Mouse (Mus musculus) megakaryocyte, embryonic 14.5 days (primary cell): ENCODE measurements at regions not wholly inside any gene's neighbourhood (a gene's known extent, or its start where the extent isn't known, plus 50 kb on each side); places are given as distances from the start of the nearest gene placed in this dataset.

Experiments used
- H3K27me3 ChIP-seq: replicated peaks from 2 replicates; pipeline ENCODE3; 2012; ENCODE audit warnings: inconsistent platforms
- H3K36me3 ChIP-seq: replicated peaks from 2 replicates; pipeline ENCODE3; 2012; ENCODE audit warnings: low read length, inconsistent platforms, mixed read lengths
- H3K4me1 ChIP-seq: 2 replicates; pipeline ENCODE4 v1.6.1; 2012; ENCODE audit warnings: inconsistent platforms
- H3K4me3 ChIP-seq: replicated peaks from 2 replicates; pipeline ENCODE3; 2012; ENCODE audit warnings: moderate library complexity, mild to moderate bottlenecking, inconsistent platforms
- H3K9me3 ChIP-seq: 2 replicates; pipeline ENCODE4 v1.6.1; 2012; ENCODE audit warnings: inconsistent platforms
- FLI1 ChIP-seq: IDR thresholded peaks from 2 replicates; pipeline ENCODE4 v1.6.1; 2012; ENCODE audit warnings: low read length, inconsistent platforms, mixed read lengths
- GATA1 ChIP-seq: IDR thresholded peaks from 3 replicates; pipeline ENCODE4 v1.6.1; 2012; ENCODE audit warnings: mixed read lengths, low read length, inconsistent platforms, borderline replicate concordance

DNA sequence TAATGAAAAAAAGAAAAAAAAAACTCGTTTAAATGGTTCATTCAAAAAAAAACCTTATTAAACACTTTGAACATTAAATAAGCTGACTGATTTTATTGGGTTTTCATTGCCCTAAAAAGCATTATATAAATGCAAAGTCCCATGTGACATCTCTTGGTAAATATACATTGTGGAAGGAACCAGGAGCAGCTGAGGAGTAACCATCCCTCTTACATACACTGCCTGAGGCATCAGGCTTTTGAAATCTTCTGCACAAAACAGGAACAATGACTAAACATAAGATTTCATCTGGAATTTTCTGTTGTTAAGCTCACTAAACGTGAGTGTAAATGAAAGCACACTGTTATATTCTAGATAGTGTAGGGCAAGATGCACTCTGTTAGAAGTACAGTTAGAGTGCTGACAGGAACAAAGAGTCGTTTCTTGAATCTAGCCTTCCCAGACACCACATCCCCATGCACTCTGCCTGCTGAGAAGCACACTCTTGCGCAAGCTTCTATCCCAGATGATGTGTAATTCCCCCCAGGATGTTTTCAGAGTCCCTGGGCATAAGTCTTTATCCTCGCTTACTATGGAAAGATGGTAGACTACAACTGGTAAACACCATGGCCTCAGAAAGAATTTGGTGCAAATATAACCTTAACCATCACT lies 125.0 kb upstream of the BC052040 start:
- no peaks in the 10 kb centered on the region for H3K27me3 ChIP-seq
- H3K4me3 ChIP-seq: no peak overlapping the region
- H3K36me3 ChIP-seq: no peaks in the 10 kb centered on the region
- H3K4me1 ChIP-seq: no peaks in the 10 kb centered on the region
- H3K9me3 ChIP-seq: peaks cover 15% of the 10 kb centered on the region; the same call in 1 of the 2 replicates
- no peak for TF ChIP-seq FLI1
- TF ChIP-seq GATA1: no peak

DNA sequence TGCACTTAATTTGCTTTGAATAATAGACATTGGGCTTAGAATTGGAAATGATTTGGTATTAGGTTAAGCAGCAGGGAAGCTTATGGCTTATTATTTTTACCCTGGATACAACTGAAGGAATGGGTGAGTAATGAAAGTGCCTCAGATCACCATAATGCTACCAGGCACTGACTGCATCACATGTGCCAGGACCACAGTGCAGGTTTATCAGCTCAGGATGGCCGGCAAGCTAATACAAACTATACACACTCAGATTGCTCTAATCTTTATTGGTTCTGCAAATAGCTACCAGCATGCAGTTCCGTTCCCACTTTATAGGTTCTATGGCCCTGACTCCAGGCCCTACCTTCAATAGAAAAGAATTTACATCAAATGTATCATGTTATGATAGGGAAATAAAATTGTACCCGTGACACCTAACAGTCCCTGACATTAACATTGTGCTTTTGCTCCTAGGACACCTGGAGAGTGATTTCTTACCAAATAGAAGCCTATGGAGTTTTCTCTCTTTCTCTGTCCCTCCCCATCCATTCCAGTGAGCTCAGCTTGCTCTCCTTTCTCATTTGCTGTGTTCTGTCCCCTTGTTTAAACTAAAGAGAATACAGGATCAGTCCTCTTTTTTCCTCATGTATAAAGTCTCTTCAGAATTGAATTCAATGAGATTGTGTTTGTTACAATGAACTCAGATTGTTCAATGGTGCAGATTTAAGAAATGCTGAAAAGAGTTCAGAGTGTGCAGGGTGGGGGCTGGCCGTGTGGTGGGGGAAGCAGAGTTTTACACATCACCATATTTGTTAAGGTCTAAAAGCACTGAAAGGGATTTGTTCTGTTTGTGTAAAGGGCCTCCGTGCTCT lies 121.3 kb upstream of the BC052040 start:
- Histone ChIP-seq H3K4me1 (no peaks in the 10 kb centered on the region), H3K9me3 (peaks cover 4% of the 10 kb centered on the region), H3K27me3 (no peaks in the 10 kb centered on the region), H3K36me3 (no peaks in the 10 kb centered on the region), H3K4me3 (no peak overlapping the region)
- no peak for TF ChIP-seq FLI1
- TF ChIP-seq GATA1: no peak

GRCm38 (mm10) chr2:115460882-115461151 lies 120.7 kb upstream of the BC052040 start:
- no peaks in the 10 kb centered on the region for H3K27me3 ChIP-seq
- peaks cover 7% of the 10 kb centered on the region for H3K9me3 ChIP-seq
- H3K4me3 ChIP-seq: no peak overlapping the region
- no peaks in the 10 kb centered on the region for H3K4me1 ChIP-seq
- TF ChIP-seq GATA1 (no peak), FLI1 (no peak)
- no peaks in the 10 kb centered on the region for H3K36me3 ChIP-seq

DNA sequence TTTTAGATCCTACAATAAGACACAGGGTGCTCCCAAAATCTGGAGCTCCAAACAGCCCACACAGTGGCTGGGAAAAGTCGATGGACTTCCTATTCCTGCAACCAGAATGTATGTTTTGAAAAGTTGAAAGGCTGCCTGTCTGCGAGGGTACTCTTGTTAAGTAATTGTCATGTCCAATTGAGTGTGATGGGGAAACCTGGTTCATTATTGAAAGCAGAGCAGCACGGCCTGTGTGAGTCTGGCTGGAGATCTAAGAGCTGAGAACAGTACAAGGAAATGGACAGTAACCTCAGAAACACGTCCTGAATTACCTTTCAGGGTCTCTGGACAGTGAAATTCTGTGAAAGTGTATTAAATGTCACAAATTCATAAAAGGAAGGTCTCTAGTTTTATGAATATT lies 115.3 kb upstream of the BC052040 start:
- Histone ChIP-seq H3K4me3 (no peak overlapping the region), H3K9me3 (peaks cover 14% of the 10 kb centered on the region), H3K4me1 (no peaks in the 10 kb centered on the region), H3K27me3 (no peaks in the 10 kb centered on the region), H3K36me3 (no peaks in the 10 kb centered on the region)
- no peak for TF ChIP-seq FLI1
- TF ChIP-seq GATA1: no peak

DNA sequence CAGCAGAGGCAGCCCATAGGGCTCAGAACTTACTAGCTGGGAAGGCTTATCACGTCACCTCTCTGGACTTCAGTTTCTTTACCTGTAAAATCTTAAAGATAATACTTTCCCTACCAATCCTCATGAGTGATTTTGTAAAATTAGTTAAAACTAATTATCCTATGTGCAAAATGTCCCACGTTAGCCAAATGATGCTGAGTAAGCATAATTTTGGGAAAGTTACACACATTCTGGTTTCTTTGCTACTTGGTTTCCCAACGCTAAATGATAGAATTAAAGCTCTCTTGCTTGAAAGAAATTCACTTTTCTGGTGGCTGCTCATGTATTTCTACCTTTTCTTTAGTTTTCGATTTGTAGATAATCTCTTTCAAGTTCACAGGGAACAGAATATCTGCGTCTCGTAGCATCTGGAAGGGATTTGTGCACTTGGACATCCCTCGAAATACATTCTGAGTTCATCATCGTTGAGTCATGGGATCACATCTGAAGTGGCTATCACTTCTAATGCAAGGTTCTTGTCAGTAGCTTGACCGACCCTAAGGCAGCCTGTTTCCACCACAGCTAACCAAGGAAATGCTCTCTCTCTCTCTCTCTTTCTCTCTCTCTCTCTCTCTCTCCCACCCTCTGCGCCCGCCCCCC lies 114.3 kb upstream of the BC052040 start:
- H3K36me3 ChIP-seq: no peaks in the 10 kb centered on the region
- H3K4me3 ChIP-seq: no peak overlapping the region
- TF ChIP-seq GATA1 (no peak), FLI1 (no peak)
- H3K4me1 ChIP-seq: no peaks in the 10 kb centered on the region
- H3K27me3 ChIP-seq: no peaks in the 10 kb centered on the region
- peaks cover 14% of the 10 kb centered on the region for H3K9me3 ChIP-seq

- no peaks in the 10 kb centered on the region for H3K4me1 ChIP-seq
- TF ChIP-seq GATA1: no peak
- TF ChIP-seq FLI1: no peak
- no peaks in the 10 kb centered on the region for H3K27me3 ChIP-seq
- H3K9me3 ChIP-seq: peaks cover 14% of the 10 kb centered on the region
- H3K36me3 ChIP-seq: no peaks in the 10 kb centered on the region
- no peak overlapping the region for H3K4me3 ChIP-seq
These were observed 113.6 kb upstream of the BC052040 start for GRCm38 (mm10) chr2:115467936-115468335.

DNA sequence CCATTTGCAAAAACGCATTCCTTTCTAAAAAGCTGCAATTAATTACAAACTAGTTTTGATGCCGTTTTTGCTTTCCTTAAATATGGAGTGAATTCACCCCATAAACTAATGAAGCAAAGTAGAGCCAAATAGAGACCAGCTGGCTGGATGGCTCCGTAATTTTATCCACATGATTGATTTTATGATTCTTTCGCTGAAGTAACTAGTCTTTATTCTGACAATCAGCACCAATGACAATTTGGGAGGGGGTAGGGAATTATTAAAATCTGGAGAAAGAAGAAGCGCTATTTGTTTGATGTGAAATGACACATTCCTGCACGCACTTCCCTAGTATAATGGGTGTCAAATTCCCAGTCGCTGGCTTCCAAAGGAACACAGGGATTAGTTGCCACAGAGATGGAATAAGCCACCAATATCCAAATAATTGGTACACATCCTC lies 113.0 kb upstream of the BC052040 start:
- no peaks in the 10 kb centered on the region for H3K4me1 ChIP-seq
- peaks cover 14% of the 10 kb centered on the region for H3K9me3 ChIP-seq
- no peak for TF ChIP-seq FLI1
- TF ChIP-seq GATA1: no peak
- H3K36me3 ChIP-seq: no peaks in the 10 kb centered on the region
- no peaks in the 10 kb centered on the region for H3K27me3 ChIP-seq
- H3K4me3 ChIP-seq: no peak overlapping the region

- H3K4me1 ChIP-seq: no peaks in the 10 kb centered on the region
- TF ChIP-seq FLI1 (no peak), GATA1 (no peak)
- H3K9me3 ChIP-seq: peaks cover 17% of the 10 kb centered on the region
- no peaks in the 10 kb centered on the region for H3K27me3 ChIP-seq
- no peaks in the 10 kb centered on the region for H3K36me3 ChIP-seq
- H3K4me3 ChIP-seq: peak overlapping the region; percentile 38
These were observed 112.2 kb upstream of the BC052040 start for GRCm38 (mm10) chr2:115469165-115469821.

DNA sequence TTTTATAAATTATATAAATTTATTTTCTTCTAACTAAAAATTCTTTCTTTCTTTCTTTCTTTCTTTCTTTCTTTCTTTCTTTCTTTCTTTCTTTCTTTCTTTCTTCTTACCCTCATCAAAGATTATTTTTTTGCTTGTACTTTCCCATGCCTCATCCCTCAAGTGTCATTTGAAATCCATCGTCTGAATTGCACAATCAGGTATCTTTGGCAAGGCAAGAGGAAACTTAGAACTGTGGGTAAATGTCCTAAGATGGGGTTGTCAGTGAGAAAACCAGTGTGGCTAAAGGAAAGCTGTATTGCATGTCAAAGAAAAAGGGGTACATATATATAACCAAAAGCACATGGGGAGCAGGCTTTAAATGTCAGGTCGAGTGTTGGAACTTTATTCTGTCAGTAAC lies 109.1 kb upstream of the BC052040 start:
- H3K4me3 ChIP-seq: no peak overlapping the region
- H3K9me3 ChIP-seq: peaks cover 11% of the 10 kb centered on the region
- no peaks in the 10 kb centered on the region for H3K36me3 ChIP-seq
- H3K27me3 ChIP-seq: no peaks in the 10 kb centered on the region
- no peaks in the 10 kb centered on the region for H3K4me1 ChIP-seq
- no peak for TF ChIP-seq FLI1
- no peak for TF ChIP-seq GATA1

GRCm38 (mm10) chr2:115483418-115484288 lies 97.9 kb upstream of the BC052040 start:
- TF ChIP-seq FLI1: no peak
- TF ChIP-seq GATA1: no peak
- Histone ChIP-seq H3K4me1 (no peaks in the 10 kb centered on the region), H3K27me3 (no peaks in the 10 kb centered on the region), H3K36me3 (no peaks in the 10 kb centered on the region), H3K9me3 (peaks cover 10% of the 10 kb centered on the region), H3K4me3 (no peak overlapping the region)
